Comparison of ENCODE assay signal across 11 mouse cellular contexts in the genomic region with DNA sequence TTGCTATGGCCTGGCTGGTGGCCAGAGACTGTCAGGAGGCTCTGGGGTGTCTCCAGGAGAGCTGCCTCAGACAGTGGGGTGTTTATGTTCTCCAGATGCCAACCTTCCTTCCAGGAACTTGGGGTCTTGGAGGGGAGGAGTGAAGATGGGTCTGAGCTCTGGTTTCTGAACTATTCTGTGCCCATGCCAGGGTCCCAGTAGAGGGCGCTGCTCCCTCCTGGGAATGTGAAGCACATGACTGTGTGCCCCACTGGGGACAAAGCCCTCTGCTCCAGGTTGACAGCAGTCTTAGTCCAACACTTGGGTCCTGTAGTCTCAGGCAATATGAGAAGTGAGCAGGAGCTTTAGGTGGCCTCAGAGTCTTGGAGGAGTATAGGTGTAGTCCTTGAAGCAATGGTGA. TPM values are rescaled to one million over a fixed set of nuclear protein-coding genes. Genes with fewer than 3 reads are reported as not detected.
DNase-seq lines count a peak whose midpoint lies in the region; TF ChIP-seq lines count a peak whose summit lies in the region.
"Had no signal": no experiment of that assay in that cellular context is flagged by ENCODE, and none has a peak within 500 bp of the region (broad histone marks: within the 10 kb centered on the region; RNA-seq: fewer than 3 reads in every experiment).

No protein-coding gene starts in this region.

- TF ChIP-seq CTCF in gastrocnemius, adult 2 months (IDR thresholded peaks at IDR 0.05) = peak; percentile 44

- no peak overlapping the region for H3K27ac ChIP-seq in gastrocnemius, adult 2 months
- H3K27ac ChIP-seq: heart, embryonic 13.5 days; stomach, embryonic 15.5 days had no signal

- intact Hi-C loops in gastrocnemius, adult 2 months (cut with DNase I) = loop anchor here (10.0 kb wide), 2 partner anchors 184 to 394 kb away; no protein-coding TSS in a partner anchor

- H3K4me3 ChIP-seq in gastrocnemius, adult 2 months = no peak overlapping the region
- H3K4me3 ChIP-seq: heart, embryonic 13.5 days; megakaryocyte, embryonic 14.5 days; stomach, embryonic 15.5 days had no signal

- DNase-seq in gastrocnemius, adult 2 months = peak; percentile 44
- DNase-seq in gastrocnemius, postnatal 4 days (ENCODE audit: low spot score in 2 of 2) = no peak
- peak; percentile 28 for DNase-seq in 3T3-L1 (ENCODE audit: low read depth, low spot score)
- DNase-seq in R1 (ENCODE audit: low read depth, low spot score) = peak; percentile 57
- peak; percentile 73 to 82 for DNase-seq in kidney, postnatal 36 days
- no peak for DNase-seq in layer of hippocampus, adult 9-10 months (ENCODE audit: low spot score)
- DNase-seq in adrenal gland, postnatal 25 days = no peak
- no peak for DNase-seq in urinary bladder, postnatal 10 days (ENCODE audit: low spot score)

RNA-seq across cellular contexts. Expression of a gene that starts 11.5 kb away (rescaled TPM):
- total RNA-seq in gastrocnemius, adult 2 months (2021) = not detected
- total RNA-seq in gastrocnemius, postnatal 4 days (2021) = under 1 TPM; 0.32 to 0.49 TPM
- total RNA-seq in adrenal gland, postnatal 25 days (2021) = 0.71 and 0.97 TPM in 2 replicates

RNA-seq across cellular contexts. Expression of a gene that starts 29.6 kb away (rescaled TPM):
- total RNA-seq in gastrocnemius, adult 2 months (2021) = 10 to 100 TPM; 34.9 to 36.2 TPM
- 10 to 100 TPM; 34.8 to 38.5 TPM for total RNA-seq in gastrocnemius, postnatal 4 days (2021)
- 47.5 and 53.5 TPM in 2 replicates for total RNA-seq in adrenal gland, postnatal 25 days (2021)

RNA-seq across cellular contexts. Expression of a gene that starts 32.7 kb away (rescaled TPM):
- total RNA-seq in gastrocnemius, adult 2 months (2021) = under 1 TPM in 1 of 2 experiments, not detected in 1; 0.36 TPM
- 100 to 1,000 TPM; 111 to 118 TPM for total RNA-seq in gastrocnemius, postnatal 4 days (2021)
- not detected in 2 replicates for total RNA-seq in adrenal gland, postnatal 25 days (2021)

RNA-seq across cellular contexts. Expression of a gene that starts 39.9 kb away (rescaled TPM):
- total RNA-seq in gastrocnemius, adult 2 months (2021) = 1 to 10 TPM; 2.9 to 9.8 TPM
- total RNA-seq in gastrocnemius, postnatal 4 days (2021) = 1 to 10 TPM; 2.5 to 4.6 TPM
- total RNA-seq in adrenal gland, postnatal 25 days (2021) = 17.4 and 17.9 TPM in 2 replicates

Comparison
In these comparisons a context has a peak if more than half of its experiments do, and no peak if none do; other contexts are left out.
1. DNase-seq: peak in gastrocnemius, adult 2 months (single experiment), 3T3-L1 (single experiment), R1 (single experiment) and kidney, postnatal 36 days (2 of 2); none in gastrocnemius, postnatal 4 days (0 of 2), layer of hippocampus, adult 9-10 months (single experiment), adrenal gland, postnatal 25 days (single experiment) and urinary bladder, postnatal 10 days (single experiment).
2. RNA of a gene that starts 32.7 kb away (total RNA-seq): 111 to 118 TPM in gastrocnemius, postnatal 4 days; 0.36 TPM in gastrocnemius, adult 2 months and not detected in adrenal gland, postnatal 25 days; every median in the first group is over 10 times any median in the second.